Mouse (Mus musculus): ENCODE measurements around the gene Nrbf2. TPM values are rescaled to one million over a fixed set of nuclear protein-coding genes. Genes with fewer than 3 reads are reported as not detected.

Nrbf2 gene
- 10 to 100 TPM; 19.3 to 20.7 TPM for total RNA-seq (2021)
- long read RNA-seq, experiment 1, transcript Nrbf2-201 (4 exons, 1,813 nt), result major isoform, 22 of 25 reads
- long read RNA-seq, experiment 1, partial matches to known transcripts, result 0 of 25 reads
- long read RNA-seq, experiment 1, other reads (novel, unspliced or antisense), result 3 of 25 reads
- long read RNA-seq, experiment 2, transcript Nrbf2-201 (4 exons, 1,813 nt), result major isoform, 36 of 37 reads
- long read RNA-seq, experiment 2, partial matches to known transcripts, result 0 of 37 reads
- long read RNA-seq, experiment 2, other reads (novel, unspliced or antisense), result 1 of 37 reads

- no peak for TF ChIP-seq CTCF (conservative IDR thresholded peaks at IDR 0.05)
- peak within 1 kb of the TSS; percentile 64 for H3K4me3 ChIP-seq
- peak within 1 kb of the TSS; percentile 92 for H3K27ac ChIP-seq
- peak; percentile 70 to 83 for DNase-seq (ENCODE audit: low spot score in 2 of 2)
Observed at GRCm38 (mm10) chr10:67285176-67285814, at the start of gene Nrbf2. Gene Nrbf2 (minus strand): TSS chr10:67285305.

DNA sequence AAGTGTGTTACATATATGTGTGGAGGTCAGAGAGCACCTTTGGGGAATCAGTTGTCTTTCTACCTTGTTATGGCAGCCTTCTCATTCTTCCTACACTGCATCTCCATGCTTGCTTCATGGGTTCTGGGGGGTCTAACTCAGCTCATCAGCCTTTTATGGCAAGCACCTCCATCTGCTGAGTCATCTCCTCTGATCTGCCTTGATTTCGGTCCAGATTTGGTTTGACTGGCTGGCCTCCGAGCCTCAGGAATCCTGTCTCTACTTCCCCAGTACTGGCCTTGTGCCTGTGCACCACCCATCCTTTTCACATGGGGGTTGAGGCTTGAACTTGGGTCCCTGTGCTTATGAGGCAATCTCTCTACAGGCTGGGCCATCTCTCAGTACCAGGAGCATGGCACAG lies 45.5 kb upstream of the Nrbf2 start:
- DNase-seq (ENCODE audit: low spot score in 2 of 2), result no peak
- TF ChIP-seq CTCF (conservative IDR thresholded peaks at IDR 0.05), result no peak

DNA sequence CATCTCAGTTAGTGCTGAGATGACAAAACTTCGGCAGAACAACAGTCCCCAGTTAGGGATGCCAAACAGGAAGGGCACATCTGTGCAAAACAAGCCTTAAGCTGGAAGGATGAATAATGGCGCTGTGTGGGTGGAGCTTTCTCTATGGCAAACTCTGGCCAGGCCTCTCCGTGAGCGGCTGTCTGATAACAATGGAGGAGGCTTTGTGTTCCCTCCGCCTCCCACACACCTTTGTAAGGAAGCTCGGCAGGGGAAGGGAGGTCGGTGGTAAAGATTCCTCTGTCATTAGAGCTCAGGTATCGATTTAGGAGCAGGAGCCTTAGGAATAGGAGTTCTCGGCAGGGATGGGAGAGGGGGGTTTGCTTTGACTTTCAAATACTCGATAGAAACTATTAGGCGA lies 44.6 kb upstream of the Nrbf2 start:
- H3K27ac ChIP-seq, result no peak overlapping the region
- DNase-seq (ENCODE audit: low spot score in 2 of 2), result no peak
- H3K4me3 ChIP-seq, result no peak overlapping the region
- no peak for TF ChIP-seq CTCF (conservative IDR thresholded peaks at IDR 0.05)

More for the DNA sequence above, 45.5 kb upstream of the Nrbf2 start:
- Histone ChIP-seq H3K4me3 (no peak overlapping the region), H3K27ac (no peak overlapping the region)

GRCm38 (mm10) chr10:67328208-67328607 lies 43.1 kb upstream of the Nrbf2 start:
- Histone ChIP-seq H3K4me3 (no peak overlapping the region), H3K27ac (no peak overlapping the region)
- TF ChIP-seq CTCF (conservative IDR thresholded peaks at IDR 0.05), result no peak
- DNase-seq (ENCODE audit: low spot score in 2 of 2), result no peak

DNA sequence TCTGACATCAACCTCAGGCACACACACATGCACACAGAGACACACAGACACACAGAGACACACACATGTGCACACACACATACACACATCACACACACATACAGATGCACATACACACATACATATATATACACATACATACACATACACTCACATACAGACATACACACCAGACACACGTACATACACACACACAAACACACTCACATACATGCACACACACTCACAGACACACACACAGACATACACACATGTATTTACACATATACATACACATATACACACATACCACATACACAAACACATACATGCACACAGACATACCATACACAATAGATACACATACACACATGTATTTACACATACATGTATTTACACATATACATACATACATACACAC lies 38.9 kb upstream of the Nrbf2 start:
- H3K27ac ChIP-seq, result no peak overlapping the region
- TF ChIP-seq CTCF (conservative IDR thresholded peaks at IDR 0.05), result no peak
- no peak overlapping the region for H3K4me3 ChIP-seq
- DNase-seq (ENCODE audit: low spot score in 2 of 2), result no peak

DNA sequence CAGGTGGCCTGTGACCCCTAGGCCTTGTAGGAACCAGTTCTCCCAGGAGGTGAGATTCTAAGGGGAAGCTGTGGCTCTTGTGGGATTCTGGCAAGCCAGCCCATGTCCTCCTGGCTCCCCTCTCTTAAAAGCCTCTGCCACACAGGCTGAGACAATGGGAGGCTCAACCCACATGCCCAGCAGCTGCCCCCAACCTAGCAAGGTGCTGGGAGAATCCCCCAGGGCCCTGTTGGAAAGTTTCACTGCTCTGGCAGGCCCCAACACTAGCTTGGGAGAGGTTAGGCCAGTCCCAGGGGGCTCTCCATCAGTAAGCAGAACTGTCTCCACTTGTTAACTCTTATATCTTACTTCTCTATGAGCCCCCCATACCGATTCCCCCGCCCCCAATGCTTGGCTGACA lies 36.3 kb upstream of the Nrbf2 start:
- no peak for DNase-seq (ENCODE audit: low spot score in 2 of 2)
- Histone ChIP-seq H3K4me3 (no peak overlapping the region), H3K27ac (no peak overlapping the region)
- TF ChIP-seq CTCF (conservative IDR thresholded peaks at IDR 0.05), result no peak

- TF ChIP-seq CTCF (conservative IDR thresholded peaks at IDR 0.05), result no peak
- no peak for DNase-seq (ENCODE audit: low spot score in 2 of 2)
- H3K27ac ChIP-seq, result no peak overlapping the region
- no peak overlapping the region; the same call in 1 of the 2 replicates for H3K4me3 ChIP-seq
Observed at GRCm38 (mm10) chr10:67320207-67320859, 35.2 kb upstream of the Nrbf2 start.

DNA sequence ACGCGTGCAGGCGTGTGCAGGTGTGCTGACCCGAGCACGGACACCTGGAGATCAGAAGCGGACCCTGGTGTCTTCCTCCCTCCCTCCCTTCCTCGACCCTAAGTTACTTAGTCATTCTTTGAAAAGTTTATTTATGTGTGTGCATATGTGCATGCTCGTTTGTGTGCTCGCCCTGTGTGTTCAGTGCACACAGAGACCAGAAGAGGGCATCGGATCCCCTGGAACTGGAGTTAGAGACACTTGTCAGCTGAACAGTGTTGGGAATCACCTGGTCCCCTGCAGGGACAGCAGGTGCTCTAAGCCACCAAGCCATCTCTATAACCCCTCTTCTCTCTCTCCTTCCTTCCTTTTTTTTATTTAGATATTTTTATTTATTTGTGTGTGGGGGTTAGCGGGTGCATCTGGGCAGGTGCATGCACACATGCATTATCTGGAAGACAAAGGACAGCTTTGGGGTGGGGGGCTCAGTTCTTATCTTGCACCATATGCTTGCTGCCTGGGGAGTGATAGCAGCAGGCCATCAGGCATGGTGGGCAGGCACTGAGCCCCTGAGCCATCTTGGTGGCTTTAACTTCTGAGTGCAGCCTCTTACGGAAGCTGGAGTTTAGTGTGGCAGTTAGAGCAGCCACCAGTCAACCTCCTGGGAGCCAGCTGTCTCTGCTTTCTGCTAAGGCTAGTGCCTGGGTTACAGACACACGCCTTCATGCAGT lies 34.1 kb upstream of the Nrbf2 start:
- TF ChIP-seq CTCF (conservative IDR thresholded peaks at IDR 0.05), result peak; percentile 62
- H3K27ac ChIP-seq, result no peak overlapping the region

GRCm38 (mm10) chr10:67317931-67318460 lies 32.9 kb upstream of the Nrbf2 start:
- no peak for TF ChIP-seq CTCF (conservative IDR thresholded peaks at IDR 0.05)
- no peak overlapping the region for H3K27ac ChIP-seq
- no peak for DNase-seq (ENCODE audit: low spot score in 2 of 2)
- H3K4me3 ChIP-seq, result no peak overlapping the region

More for the DNA sequence above, 34.1 kb upstream of the Nrbf2 start:
- no peak overlapping the region for H3K4me3 ChIP-seq
- no peak for DNase-seq (ENCODE audit: low spot score in 2 of 2)

GRCm38 (mm10) chr10:67314811-67315435 lies 29.8 kb upstream of the Nrbf2 start:
- H3K4me3 ChIP-seq, result no peak overlapping the region
- TF ChIP-seq CTCF (conservative IDR thresholded peaks at IDR 0.05), result peak; percentile 99
- DNase-seq (ENCODE audit: low spot score in 2 of 2), result peak; percentile 56 to 68
- H3K27ac ChIP-seq, result no peak overlapping the region

- no peak for TF ChIP-seq CTCF (conservative IDR thresholded peaks at IDR 0.05)
- no peak for DNase-seq (ENCODE audit: low spot score in 2 of 2)
- no peak overlapping the region for H3K4me3 ChIP-seq
- no peak overlapping the region for H3K27ac ChIP-seq
Observed at GRCm38 (mm10) chr10:67312456-67312855, 27.4 kb upstream of the Nrbf2 start.

GRCm38 (mm10) chr10:67311277-67311959 lies 26.3 kb upstream of the Nrbf2 start:
- no peak overlapping the region for H3K27ac ChIP-seq
- DNase-seq (ENCODE audit: low spot score in 2 of 2), result peak; percentile 48 to 58
- no peak overlapping the region for H3K4me3 ChIP-seq
- peak; percentile 90 for TF ChIP-seq CTCF (conservative IDR thresholded peaks at IDR 0.05)
